Mouse (Mus musculus): ENCODE measurements around the gene Prpf4. TPM values are rescaled to one million over a fixed set of nuclear protein-coding genes. Genes with fewer than 3 reads are reported as not detected.

Prpf4 gene
- polyA plus RNA-seq, 1 experiment from 2014 or later, result 25.7 TPM

DNA sequence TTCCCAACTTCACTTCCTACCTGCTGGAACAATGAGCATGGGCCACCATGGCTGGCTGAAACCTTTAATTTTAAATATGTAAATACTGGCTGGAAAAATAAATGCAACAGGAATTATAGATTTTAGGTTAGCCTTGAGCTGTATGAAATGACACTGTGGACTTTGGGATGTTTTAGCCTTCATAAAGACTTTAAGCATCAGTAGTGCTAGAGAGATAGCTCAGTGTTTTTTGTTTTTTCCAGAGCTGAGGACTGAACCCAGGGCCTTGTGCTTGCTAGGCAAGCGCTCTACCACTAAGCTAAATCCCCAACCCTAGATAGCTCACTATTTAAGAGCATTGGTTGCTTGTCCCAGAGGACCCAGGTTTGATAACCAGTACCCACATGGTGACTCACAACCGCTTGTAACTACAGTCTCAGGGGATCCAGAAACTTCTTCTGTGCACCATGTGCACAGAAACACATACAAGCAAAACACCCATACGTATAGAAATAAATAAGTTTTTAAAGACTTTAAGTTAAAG lies 28.7 kb downstream of the Prpf4 start:
- 89% methylated on average over 3 of the region's 3 CpGs for WGBS
- Histone ChIP-seq H3K9ac (ENCODE audit: low read length) (no peak overlapping the region), H3K27ac (ENCODE audit: low read depth) (no peak overlapping the region), H3K4me3 (ENCODE audit: low read depth, low read length) (no peak overlapping the region), H3K36me3 (ENCODE audit: control insufficient read depth, insufficient read depth, low read length) (no peaks in the 10 kb centered on the region), H3K27me3 (replicated peaks; ENCODE audit: control insufficient read depth, insufficient read depth, low read length) (no peaks in the 10 kb centered on the region), H3K4me2 (ENCODE audit: low read length) (no peak overlapping the region), H3K9me3 (ENCODE audit: control insufficient read depth, low read length) (no peaks in the 10 kb centered on the region), H3K4me1 (replicated peaks; ENCODE audit: control insufficient read depth, insufficient read depth, low read length) (no peaks in the 10 kb centered on the region)
- no peak for ATAC-seq (replicated peaks; ENCODE audit: low FRiP score, low TSS enrichment, low read depth)
- DNase-seq (ENCODE audit: low spot score), result no peak

- no peak overlapping the region for H3K9ac ChIP-seq (ENCODE audit: low read length)
- H3K27me3 ChIP-seq (replicated peaks; ENCODE audit: control insufficient read depth, insufficient read depth, low read length), result no peaks in the 10 kb centered on the region
- no peaks in the 10 kb centered on the region for H3K4me1 ChIP-seq (replicated peaks; ENCODE audit: control insufficient read depth, insufficient read depth, low read length)
- H3K36me3 ChIP-seq (ENCODE audit: control insufficient read depth, insufficient read depth, low read length), result no peaks in the 10 kb centered on the region
- H3K4me2 ChIP-seq (ENCODE audit: low read length), result no peak overlapping the region
- no peaks in the 10 kb centered on the region for H3K9me3 ChIP-seq (ENCODE audit: control insufficient read depth, low read length)
- DNase-seq (ENCODE audit: low spot score) (no peak), ATAC-seq (replicated peaks; ENCODE audit: low FRiP score, low TSS enrichment, low read depth) (no peak)
- no peak overlapping the region for H3K4me3 ChIP-seq (ENCODE audit: low read depth, low read length)
- 80% methylated on average over 7 of the region's 7 CpGs for WGBS
- no peak overlapping the region for H3K27ac ChIP-seq (ENCODE audit: low read depth)
Observed at GRCm38 (mm10) chr4:62437871-62438270, 29.3 kb downstream of the Prpf4 start.

- Histone ChIP-seq H3K4me3 (ENCODE audit: low read depth, low read length) (no peak overlapping the region), H3K9me3 (ENCODE audit: control insufficient read depth, low read length) (no peaks in the 10 kb centered on the region), H3K27ac (ENCODE audit: low read depth) (no peak overlapping the region), H3K27me3 (replicated peaks; ENCODE audit: control insufficient read depth, insufficient read depth, low read length) (no peaks in the 10 kb centered on the region), H3K9ac (ENCODE audit: low read length) (no peak overlapping the region), H3K36me3 (ENCODE audit: control insufficient read depth, insufficient read depth, low read length) (no peaks in the 10 kb centered on the region), H3K4me1 (replicated peaks; ENCODE audit: control insufficient read depth, insufficient read depth, low read length) (no peaks in the 10 kb centered on the region), H3K4me2 (ENCODE audit: low read length) (no peak overlapping the region)
- 63% methylated on average over 4 of the region's 4 CpGs for WGBS
- DNase-seq (ENCODE audit: low spot score) (no peak), ATAC-seq (replicated peaks; ENCODE audit: low FRiP score, low TSS enrichment, low read depth) (no peak)
Observed at GRCm38 (mm10) chr4:62439793-62440192, 31.2 kb downstream of the Prpf4 start.

- no peak overlapping the region for H3K9ac ChIP-seq (ENCODE audit: low read length)
- H3K36me3 ChIP-seq (ENCODE audit: control insufficient read depth, insufficient read depth, low read length), result no peaks in the 10 kb centered on the region
- no peaks in the 10 kb centered on the region for H3K9me3 ChIP-seq (ENCODE audit: control insufficient read depth, low read length)
- no peak for DNase-seq (ENCODE audit: low spot score)
- H3K4me1 ChIP-seq (replicated peaks; ENCODE audit: control insufficient read depth, insufficient read depth, low read length), result no peaks in the 10 kb centered on the region
- ATAC-seq (replicated peaks; ENCODE audit: low FRiP score, low TSS enrichment, low read depth), result no peak
- no peak overlapping the region for H3K4me2 ChIP-seq (ENCODE audit: low read length)
- 75% methylated on average over 4 of the region's 4 CpGs for whole genome bisulfite sequencing
- H3K4me3 ChIP-seq (ENCODE audit: low read depth, low read length), result no peak overlapping the region
- H3K27ac ChIP-seq (ENCODE audit: low read depth), result no peak overlapping the region
- no peaks in the 10 kb centered on the region for H3K27me3 ChIP-seq (replicated peaks; ENCODE audit: control insufficient read depth, insufficient read depth, low read length)
Observed at GRCm38 (mm10) chr4:62440544-62440943, 31.9 kb downstream of the Prpf4 start.

DNA sequence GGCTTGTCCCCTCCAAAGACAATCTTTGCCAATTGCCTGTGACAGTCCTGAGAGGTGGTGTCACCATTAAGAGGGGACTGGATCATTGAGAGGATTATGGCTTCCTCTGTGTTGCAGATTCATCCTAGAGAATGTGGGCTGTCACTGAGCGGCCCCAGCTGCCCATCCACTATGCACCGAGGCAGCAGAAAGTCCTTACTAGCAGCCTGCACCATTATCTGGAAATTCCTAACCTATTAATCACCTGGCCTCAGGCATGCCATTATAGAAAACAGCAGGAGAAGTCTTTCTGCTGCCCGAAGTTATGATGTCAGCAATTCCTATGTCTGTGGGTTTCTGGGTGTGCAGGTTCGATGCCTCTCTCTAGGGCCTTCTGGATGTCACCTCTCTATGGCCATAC lies 32.4 kb downstream of the Prpf4 start:
- no peak overlapping the region for H3K9ac ChIP-seq (ENCODE audit: low read length)
- H3K9me3 ChIP-seq (ENCODE audit: control insufficient read depth, low read length), result no peaks in the 10 kb centered on the region
- H3K36me3 ChIP-seq (ENCODE audit: control insufficient read depth, insufficient read depth, low read length), result no peaks in the 10 kb centered on the region
- 62% methylated on average over 4 of the region's 4 CpGs for WGBS
- no peak overlapping the region for H3K27ac ChIP-seq (ENCODE audit: low read depth)
- no peaks in the 10 kb centered on the region for H3K4me1 ChIP-seq (replicated peaks; ENCODE audit: control insufficient read depth, insufficient read depth, low read length)
- DNase-seq (ENCODE audit: low spot score), result no peak
- H3K4me2 ChIP-seq (ENCODE audit: low read length), result no peak overlapping the region
- no peak for ATAC-seq (replicated peaks; ENCODE audit: low FRiP score, low TSS enrichment, low read depth)
- no peak overlapping the region for H3K4me3 ChIP-seq (ENCODE audit: low read depth, low read length)
- H3K27me3 ChIP-seq (replicated peaks; ENCODE audit: control insufficient read depth, insufficient read depth, low read length), result no peaks in the 10 kb centered on the region

GRCm38 (mm10) chr4:62454995-62455394 lies 46.4 kb downstream of the Prpf4 start:
- no peaks in the 10 kb centered on the region for H3K9me3 ChIP-seq (ENCODE audit: control insufficient read depth, low read length)
- DNase-seq (ENCODE audit: low spot score) (no peak), ATAC-seq (replicated peaks; ENCODE audit: low FRiP score, low TSS enrichment, low read depth) (peak; percentile 71; the same call in 1 of the 2 replicates)
- no peak overlapping the region for H3K4me3 ChIP-seq (ENCODE audit: low read depth, low read length)
- no peaks in the 10 kb centered on the region for H3K4me1 ChIP-seq (replicated peaks; ENCODE audit: control insufficient read depth, insufficient read depth, low read length)
- 57% methylated on average over 5 of the region's 5 CpGs for WGBS
- no peak overlapping the region for H3K4me2 ChIP-seq (ENCODE audit: low read length)
- no peaks in the 10 kb centered on the region for H3K27me3 ChIP-seq (replicated peaks; ENCODE audit: control insufficient read depth, insufficient read depth, low read length)
- H3K36me3 ChIP-seq (ENCODE audit: control insufficient read depth, insufficient read depth, low read length), result 0 out of 2 replicates have a peak, but pooled peaks cover 6% of the 10 kb centered on the region
- no peak overlapping the region for H3K27ac ChIP-seq (ENCODE audit: low read depth)
- no peak overlapping the region for H3K9ac ChIP-seq (ENCODE audit: low read length)

DNA sequence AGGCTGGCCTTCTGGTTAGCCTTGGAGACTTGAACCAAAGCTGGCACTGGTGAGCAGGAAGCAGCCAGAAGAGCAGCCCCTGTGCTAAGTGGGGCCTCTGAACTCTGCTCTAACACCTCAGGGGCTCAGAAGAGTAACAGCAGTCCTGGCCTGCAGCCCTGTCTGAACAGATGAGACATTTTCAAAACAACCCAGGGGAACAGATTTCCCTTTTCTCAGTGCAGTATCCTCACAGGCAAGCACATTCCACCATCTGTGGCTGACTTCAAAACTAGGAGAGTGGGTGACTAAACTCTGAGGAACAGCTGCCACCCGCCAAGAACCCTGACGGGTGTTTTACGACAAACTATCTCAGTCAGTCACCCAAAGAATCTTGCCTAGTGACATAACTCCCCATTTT lies 50.5 kb downstream of the Prpf4 start:
- Histone ChIP-seq H3K9me3 (ENCODE audit: control insufficient read depth, low read length) (no peaks in the 10 kb centered on the region), H3K4me2 (ENCODE audit: low read length) (no peak overlapping the region), H3K27ac (ENCODE audit: low read depth) (no peak overlapping the region), H3K9ac (ENCODE audit: low read length) (no peak overlapping the region), H3K27me3 (replicated peaks; ENCODE audit: control insufficient read depth, insufficient read depth, low read length) (no peaks in the 10 kb centered on the region), H3K36me3 (ENCODE audit: control insufficient read depth, insufficient read depth, low read length) (0 out of 2 replicates have a peak, but pooled peaks cover 10% of the 10 kb centered on the region), H3K4me1 (replicated peaks; ENCODE audit: control insufficient read depth, insufficient read depth, low read length) (no peaks in the 10 kb centered on the region), H3K4me3 (ENCODE audit: low read depth, low read length) (no peak overlapping the region)
- no peak for ATAC-seq (replicated peaks; ENCODE audit: low FRiP score, low TSS enrichment, low read depth)
- 59% methylated on average over 3 of the region's 3 CpGs for WGBS
- DNase-seq (ENCODE audit: low spot score), result no peak

GRCm38 (mm10) chr4:62460348-62460747 lies 51.8 kb downstream of the Prpf4 start:
- H3K36me3 ChIP-seq (ENCODE audit: control insufficient read depth, insufficient read depth, low read length), result 0 out of 2 replicates have a peak, but pooled peaks cover 10% of the 10 kb centered on the region
- no peak for ATAC-seq (replicated peaks; ENCODE audit: low FRiP score, low TSS enrichment, low read depth)
- WGBS, result 89% methylated on average over 8 of the region's 8 CpGs
- H3K4me3 ChIP-seq (ENCODE audit: low read depth, low read length), result no peak overlapping the region
- H3K9ac ChIP-seq (ENCODE audit: low read length), result no peak overlapping the region
- H3K27ac ChIP-seq (ENCODE audit: low read depth), result no peak overlapping the region
- no peaks in the 10 kb centered on the region for H3K9me3 ChIP-seq (ENCODE audit: control insufficient read depth, low read length)
- DNase-seq (ENCODE audit: low spot score), result no peak
- no peaks in the 10 kb centered on the region for H3K27me3 ChIP-seq (replicated peaks; ENCODE audit: control insufficient read depth, insufficient read depth, low read length)
- no peaks in the 10 kb centered on the region for H3K4me1 ChIP-seq (replicated peaks; ENCODE audit: control insufficient read depth, insufficient read depth, low read length)
- H3K4me2 ChIP-seq (ENCODE audit: low read length), result no peak overlapping the region

DNA sequence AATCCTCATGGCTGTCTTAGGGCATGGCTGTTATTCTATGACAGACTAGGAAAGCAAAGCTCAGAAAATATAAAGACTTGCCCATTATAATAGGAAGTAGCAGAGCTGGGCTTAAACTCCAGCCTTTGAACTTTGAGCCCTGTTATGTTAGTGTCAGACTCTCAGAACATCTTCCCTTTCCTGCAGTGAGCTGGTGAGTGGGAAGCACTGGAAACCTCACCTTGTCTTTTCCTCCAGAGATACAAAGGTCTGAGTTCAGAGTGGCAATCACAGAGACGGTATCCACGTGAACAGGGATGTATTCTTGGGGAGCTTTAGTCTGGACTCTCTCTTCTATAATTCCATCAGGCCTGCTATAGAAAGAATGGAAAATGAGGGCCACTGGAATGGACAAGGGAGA lies 54.5 kb downstream of the Prpf4 start:
- no peak overlapping the region for H3K4me3 ChIP-seq (ENCODE audit: low read depth, low read length)
- no peak overlapping the region for H3K9ac ChIP-seq (ENCODE audit: low read length)
- H3K4me2 ChIP-seq (ENCODE audit: low read length), result no peak overlapping the region
- ATAC-seq (replicated peaks; ENCODE audit: low FRiP score, low TSS enrichment, low read depth) (no peak), DNase-seq (ENCODE audit: low spot score) (no peak)
- no peaks in the 10 kb centered on the region; the same call in 1 of the 2 replicates for H3K9me3 ChIP-seq (ENCODE audit: control insufficient read depth, low read length)
- H3K27ac ChIP-seq (ENCODE audit: low read depth), result no peak overlapping the region
- 86% methylated on average over 2 of the region's 2 CpGs for WGBS
- H3K4me1 ChIP-seq (replicated peaks; ENCODE audit: control insufficient read depth, insufficient read depth, low read length), result no peaks in the 10 kb centered on the region
- H3K36me3 ChIP-seq (ENCODE audit: control insufficient read depth, insufficient read depth, low read length), result 0 out of 2 replicates have a peak, but pooled peaks cover 10% of the 10 kb centered on the region
- H3K27me3 ChIP-seq (replicated peaks; ENCODE audit: control insufficient read depth, insufficient read depth, low read length), result no peaks in the 10 kb centered on the region
